Mouse (Mus musculus): ENCODE results near the gene Slc27a3.

The Slc27a3 gene

DNA sequence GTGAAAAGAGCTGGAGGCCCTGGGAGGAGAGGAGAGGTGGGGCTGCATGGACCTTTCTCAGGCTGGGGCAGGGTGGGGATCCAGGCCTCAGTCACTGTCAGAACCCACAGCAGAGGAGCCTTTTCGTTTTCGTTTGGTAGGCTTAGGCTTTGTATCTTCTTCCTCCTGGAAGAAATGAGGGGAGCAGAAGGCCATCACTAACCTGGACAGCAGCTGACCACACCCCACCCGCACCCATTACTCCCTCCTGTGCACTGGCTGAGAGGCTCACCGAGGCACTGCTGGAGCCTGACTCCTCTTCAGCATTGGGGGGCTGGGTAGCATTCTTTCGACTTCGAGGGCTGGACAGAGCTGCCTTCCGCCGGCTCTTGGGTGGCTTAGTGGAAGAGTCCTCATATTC is 2.2 kb upstream of the Slc27a3 start:
- DNase-seq (ENCODE audit: low spot score in 2 of 2) = no peak

DNA sequence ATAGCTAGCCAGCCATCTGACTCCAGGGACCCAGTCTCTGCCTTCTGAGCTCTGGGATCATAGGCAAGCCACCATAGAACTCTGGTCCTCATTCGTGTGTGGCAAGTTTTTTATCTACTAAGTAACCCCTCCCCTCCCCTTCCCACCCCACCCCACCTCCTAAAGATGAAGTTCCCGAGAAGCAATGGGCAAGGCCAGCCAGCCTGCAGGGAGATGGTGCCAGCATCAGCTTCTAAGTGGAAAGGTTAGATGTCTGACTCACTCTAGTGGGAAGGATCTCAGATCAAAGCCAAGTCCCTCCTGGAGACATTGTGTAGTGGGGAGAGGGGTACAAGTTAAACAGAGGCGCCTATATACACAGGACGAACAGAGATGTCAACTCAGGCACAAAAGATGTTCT is 1.3 kb upstream of the Slc27a3 start:
- no peak for DNase-seq (ENCODE audit: low spot score in 2 of 2)

DNA sequence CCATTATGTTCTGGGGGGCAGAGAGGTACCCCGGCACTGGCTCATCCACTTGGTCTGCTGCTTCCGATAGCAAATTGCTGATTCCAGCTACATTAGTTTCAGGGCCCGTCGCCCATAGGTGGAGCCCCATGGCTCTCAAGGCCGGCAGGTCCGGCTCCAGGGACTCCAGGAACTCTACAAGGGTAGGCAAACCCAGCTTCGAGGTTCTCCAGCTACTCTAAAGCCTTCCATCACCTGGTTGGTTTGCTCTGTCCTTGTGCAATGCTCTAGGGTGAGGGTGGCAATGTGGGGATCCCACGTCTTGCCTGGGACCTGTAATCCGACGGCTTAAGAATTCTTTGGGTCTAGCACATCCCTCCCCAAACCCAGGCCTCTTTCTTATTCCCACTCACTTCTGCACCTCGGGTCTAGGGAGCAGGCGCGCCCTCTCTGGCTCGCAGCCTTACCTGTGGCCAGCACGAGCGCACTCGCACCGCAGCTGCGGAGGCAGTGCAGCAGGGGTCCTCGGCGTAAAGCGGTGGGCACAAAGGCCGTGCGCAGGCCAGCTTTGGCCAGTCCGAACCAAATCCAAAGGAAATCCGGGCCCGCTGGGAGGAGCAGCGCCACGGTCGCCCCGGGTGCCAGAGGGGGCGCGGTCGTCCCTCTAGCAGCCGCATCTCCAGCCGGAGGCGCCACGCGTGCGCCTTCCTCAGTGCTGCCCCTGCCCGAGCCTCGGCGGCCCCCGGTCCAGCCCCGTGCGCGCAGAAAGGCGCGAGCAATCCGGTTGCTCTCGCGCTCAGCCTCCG is 820 bp downstream of the Slc27a3 start:
- peak in 1 of 2 experiments; percentile 33 for DNase-seq (ENCODE audit: low spot score in 2 of 2)

DNA sequence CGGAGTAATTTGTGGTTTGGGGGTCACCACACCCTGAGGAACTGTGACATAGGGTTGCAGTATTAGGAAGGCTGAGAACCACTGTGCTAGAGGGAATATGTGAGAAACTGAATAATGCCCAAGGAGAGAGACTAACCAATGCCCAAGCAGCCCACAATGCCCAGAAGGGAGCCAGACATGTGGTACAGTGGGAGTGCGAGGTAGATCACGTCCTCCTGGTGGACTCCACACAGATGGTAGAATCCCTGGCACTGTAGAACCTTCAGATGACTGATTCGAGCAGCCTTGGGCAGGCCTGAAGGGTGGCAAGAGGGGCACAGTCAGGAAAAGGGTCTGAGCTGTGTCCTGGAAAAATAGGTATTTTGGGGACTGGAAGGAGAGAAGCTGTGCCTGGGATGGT is 1.5 kb downstream of the Slc27a3 start:
- no peak for DNase-seq (ENCODE audit: low spot score in 2 of 2)

DNA sequence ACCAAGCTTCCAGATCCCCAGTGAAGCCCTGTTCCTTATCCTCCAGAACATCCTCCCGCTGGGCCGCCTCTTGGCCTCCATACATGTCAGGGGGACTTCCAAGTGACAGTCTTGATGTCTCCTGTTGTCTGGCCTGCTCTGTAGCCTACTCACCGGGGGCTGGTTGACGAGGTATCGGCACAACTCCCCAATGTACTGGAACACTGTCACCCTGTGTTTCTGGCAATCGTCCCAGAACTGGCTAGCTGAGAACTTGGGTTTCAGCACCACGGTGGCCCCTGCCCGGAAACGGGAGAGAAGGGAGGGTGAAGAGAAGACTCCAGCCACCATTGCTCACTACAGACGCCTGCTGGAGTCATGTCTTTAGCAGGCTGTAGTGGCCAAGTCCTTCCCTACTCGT is 2.3 kb downstream of the Slc27a3 start:
- DNase-seq (ENCODE audit: low spot score in 2 of 2) = no peak

DNA sequence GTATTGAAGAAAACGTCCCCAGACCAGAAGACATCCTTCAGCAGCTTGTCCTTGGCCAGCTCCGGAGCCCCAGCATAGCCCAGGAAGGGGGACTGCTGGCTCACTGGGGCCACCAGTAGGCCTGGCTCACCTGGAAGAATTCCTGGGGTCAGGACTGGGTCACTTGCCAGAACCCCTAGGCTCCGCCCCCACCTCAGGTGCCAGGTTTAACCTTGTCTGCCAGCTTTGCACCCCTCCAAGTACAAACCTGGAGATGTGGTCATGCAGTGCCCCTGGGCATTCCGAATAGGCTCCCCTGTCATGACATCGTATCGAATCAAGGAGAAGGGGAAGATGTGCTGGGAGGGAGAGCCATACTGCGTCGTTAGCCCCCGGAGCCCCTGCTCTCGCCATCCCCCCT is 2.9 kb downstream of the Slc27a3 start:
- DNase-seq (ENCODE audit: low spot score in 2 of 2) = no peak

DNA sequence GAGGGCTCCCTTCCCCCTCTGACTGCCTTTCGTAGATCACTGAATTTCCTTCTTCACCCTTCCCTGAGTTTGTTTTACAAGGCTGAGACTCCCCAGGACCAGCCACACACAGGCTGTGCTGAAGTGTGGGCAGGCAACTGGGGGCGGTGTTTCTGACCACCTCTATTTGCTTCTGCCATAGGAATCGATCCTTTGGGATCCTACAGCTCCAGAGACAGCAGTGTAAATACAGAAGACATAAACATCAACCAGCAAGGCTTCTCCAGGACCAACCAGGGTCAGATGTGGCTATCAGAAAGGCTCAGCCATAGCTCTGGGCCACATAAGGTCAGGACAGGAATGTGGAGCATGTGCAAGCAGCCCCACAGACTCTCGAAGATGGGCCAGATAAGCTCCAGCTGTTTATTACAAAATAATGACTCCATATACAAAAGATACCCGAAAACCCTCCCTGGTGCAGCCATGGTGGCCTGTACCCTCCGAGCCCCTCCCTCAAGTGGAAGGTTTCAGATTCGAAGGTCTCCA is 4.8 kb downstream of the Slc27a3 start:
- DNase-seq (ENCODE audit: low spot score in 2 of 2) = no peak

DNA sequence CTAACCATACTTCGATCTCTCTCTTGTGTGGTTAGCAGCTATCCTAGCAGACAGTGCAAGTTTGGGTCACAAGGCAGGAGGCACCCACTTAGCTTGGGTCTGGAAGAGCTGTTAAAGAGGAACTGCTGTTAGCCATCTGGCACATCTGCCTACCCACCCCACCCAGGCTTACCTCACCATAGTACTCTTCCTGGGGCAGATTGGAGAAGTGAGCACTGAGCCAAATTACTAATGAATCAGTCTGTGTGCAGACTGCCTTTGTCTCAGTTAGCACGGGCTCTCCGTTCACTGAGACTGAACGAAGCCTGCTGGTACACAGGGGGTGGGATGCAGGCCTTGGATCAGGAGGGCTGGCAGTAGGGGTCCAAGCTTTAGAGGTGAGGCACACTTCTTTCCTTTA is 6.0 kb downstream of the Slc27a3 start:
- no peak for DNase-seq (ENCODE audit: low spot score in 2 of 2)

DNA sequence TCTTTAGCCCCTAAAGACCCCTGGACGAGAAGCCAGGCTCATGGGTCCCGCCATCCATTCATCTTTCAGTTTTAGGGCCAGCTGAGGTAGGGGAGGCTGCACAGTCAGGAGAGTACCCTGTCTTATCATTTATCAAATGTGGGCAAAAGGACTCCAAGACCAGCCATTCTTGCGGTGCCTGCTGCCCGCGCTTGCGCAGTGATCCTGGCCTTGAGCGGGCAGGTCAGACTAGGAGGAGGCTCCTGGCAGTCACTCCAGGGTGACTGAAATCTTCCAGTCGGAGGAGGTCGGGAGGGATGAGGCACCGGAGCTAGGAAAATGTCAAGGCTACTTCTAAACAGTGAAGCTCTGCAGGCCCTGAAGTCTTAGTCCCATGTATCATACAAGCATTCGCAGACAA is 8.0 kb downstream of the Slc27a3 start:
- no peak for DNase-seq (ENCODE audit: low spot score in 2 of 2)

DNA sequence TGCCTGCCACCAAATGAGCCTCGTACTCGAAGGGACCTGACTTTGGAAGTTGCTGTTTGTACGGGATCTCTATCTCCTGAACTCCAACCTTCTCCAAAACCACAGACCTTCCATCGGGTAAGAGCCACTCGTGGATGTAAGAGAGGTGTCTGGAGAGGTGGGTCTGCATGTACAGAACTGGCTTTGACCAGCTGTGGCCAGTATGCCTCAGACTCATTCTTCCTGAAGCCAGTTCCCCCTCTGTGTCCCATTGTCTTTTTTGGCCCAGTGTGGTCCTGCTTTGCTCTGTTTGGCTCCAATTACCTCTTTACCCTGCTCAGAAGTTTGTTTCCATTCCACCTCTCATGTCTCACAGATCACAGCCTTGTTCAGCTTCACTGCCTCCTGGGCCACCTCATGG is 11.2 kb downstream of the Slc27a3 start:
- no peak for DNase-seq (ENCODE audit: low spot score in 2 of 2)

DNA sequence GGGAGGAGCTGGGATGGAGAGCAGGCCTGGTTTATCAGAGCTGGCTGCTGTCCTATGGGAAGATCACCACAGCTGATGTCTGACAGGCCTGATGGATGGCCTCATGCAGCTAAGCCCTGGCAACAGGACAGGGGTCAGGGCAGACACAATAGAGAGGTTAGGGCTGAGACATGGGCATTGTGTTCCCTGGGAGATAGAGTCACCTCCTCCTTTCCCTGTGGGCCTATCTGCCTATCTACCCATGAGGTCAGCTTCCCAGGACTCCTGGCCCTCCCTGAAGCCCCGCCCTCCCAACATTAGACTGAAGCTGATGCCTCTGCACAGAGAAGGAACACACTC is 13.5 kb downstream of the Slc27a3 start:
- DNase-seq (ENCODE audit: low spot score in 2 of 2) = no peak

DNA sequence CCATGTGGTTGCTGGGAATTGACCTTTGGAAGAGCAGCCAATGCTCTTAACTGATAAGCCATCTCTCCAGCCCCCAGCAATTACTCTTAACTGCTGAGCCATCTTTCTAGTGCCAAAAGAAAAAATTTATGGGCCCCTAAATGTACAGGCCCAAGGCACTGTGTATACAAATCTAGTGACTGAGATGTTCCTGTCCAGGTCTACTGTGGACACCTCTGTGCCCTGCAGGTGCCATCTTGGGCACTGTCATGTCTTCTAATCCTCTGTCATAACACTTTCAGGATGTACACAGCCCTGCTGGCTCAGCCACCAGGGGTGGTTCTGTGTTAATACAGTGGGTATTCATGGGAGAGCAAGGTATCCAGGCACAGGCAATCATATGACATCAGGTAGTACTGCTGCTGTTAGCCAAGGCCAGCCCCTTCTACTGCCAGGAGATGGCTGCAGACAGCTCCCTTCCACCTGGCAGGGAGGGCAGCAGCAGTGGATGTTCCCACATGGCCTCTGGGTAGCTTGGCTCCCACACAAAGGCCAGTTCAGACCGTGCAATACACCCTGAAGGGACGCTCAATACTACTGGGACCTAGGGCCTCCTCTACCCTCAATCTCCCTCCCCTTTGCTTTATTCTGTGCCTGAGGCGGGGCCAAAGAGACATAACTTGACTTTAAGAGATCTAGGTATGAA is 14.0 kb downstream of the Slc27a3 start:
- no peak for DNase-seq (ENCODE audit: low spot score in 2 of 2)

DNA sequence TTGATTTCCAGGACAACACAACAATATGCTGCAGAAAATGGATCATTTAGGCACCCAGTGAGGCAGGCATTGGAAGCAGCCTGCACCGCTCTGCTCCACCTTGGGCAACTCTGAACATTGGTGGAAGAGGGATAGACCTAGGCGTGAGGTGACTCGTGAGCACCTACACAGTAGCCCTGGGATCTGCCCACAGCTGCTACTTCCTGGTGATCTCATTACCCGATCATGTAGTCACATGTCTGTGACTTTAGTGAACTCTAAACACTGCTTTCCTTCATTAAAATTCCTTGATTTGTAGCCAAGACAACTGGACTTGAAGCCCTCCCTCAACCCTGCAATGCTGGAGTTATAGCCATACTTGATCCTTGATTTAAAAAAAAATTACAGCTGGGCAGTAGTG is 15.4 kb downstream of the Slc27a3 start:
- DNase-seq (ENCODE audit: low spot score in 2 of 2) = no peak

DNA sequence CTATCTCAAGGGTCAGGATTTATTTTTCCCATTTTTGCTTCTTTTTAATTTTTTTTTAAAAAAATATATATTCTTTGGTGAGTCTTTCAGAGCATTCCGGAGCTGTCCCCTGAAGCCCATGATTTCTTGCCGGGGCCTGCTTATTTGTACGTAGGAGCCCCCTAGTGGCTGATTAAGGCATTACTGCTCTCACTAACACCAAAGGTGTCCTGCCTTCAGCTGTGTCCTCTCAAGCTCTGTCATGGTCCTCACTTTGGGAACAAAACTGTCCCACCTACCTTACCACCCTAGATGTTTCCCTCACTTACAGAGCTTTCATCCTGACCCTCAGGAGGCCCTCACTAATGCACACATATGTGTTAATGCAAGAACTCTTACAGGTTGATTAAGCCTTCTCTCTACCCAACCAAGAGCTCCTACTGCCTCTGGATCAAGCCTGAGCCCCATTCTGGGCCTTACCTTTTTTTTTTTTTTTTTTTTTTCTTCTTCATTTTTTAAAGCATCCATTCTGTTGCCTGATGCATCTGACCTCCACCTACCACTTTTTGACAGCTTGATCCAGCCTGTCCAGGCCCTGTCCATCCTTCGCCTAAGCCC is 16.2 kb downstream of the Slc27a3 start:
- DNase-seq (ENCODE audit: low spot score in 2 of 2) = peak; percentile 58 to 75

DNA sequence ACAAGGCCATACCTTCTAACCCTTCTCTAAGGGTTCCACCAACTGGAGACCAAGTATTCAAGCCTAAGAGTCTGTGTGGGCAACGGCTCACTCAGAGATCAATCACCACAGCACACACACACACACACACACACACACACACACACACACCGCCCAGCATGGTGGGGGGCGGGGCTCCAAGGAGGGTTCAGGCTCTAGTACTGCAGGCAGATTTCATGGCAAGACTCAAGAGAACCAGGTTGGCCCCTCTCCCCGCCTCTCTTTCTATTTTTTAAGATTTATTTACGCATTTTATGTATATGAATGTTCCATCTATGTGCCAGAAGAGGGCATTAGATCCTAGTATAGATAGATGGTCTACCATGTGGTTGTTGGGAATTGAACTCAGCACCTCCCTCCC is 16.9 kb downstream of the Slc27a3 start:
- DNase-seq (ENCODE audit: low spot score in 2 of 2) = no peak

DNA sequence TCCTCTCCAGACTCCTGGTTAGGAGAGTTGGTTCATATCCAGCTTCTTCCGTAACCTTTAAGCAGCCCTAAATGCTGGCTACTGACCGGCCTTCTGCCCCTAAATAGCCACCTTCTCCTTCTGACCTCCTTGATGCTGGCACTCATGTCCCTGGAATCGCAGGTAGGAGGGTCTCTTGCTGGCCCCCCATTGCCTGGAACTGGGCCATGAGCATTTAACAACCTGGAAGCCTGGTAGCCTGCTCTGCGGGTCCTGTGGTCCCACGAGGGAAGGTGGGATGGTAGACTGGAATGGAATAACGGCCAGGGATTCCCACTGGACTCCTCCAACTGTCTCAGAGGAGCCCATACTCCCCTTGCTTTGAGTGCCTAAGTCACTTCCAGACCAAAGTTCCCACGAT is 17.9 kb downstream of the Slc27a3 start:
- DNase-seq (ENCODE audit: low spot score in 2 of 2) = no peak

DNA sequence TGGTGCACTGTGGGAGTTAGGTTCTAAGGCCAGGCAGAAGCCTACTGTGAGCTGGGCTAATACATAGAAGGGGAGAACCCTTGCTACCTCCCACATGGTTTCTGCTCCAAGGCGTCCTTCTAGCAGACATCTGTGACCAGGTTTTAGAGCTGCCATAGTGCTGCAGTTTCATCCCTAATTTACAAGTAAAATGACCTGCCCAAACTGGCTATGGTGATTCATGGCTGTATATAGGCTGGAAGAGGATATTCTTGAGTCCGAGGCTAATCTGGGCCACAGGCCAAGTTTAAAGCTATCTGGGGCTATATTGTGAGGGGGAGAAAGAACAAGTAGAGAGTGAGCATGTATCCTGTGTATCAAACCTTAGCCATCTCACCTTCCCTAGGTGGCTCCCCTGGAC is 20.7 kb downstream of the Slc27a3 start:
- no peak for DNase-seq (ENCODE audit: low spot score in 2 of 2)

DNA sequence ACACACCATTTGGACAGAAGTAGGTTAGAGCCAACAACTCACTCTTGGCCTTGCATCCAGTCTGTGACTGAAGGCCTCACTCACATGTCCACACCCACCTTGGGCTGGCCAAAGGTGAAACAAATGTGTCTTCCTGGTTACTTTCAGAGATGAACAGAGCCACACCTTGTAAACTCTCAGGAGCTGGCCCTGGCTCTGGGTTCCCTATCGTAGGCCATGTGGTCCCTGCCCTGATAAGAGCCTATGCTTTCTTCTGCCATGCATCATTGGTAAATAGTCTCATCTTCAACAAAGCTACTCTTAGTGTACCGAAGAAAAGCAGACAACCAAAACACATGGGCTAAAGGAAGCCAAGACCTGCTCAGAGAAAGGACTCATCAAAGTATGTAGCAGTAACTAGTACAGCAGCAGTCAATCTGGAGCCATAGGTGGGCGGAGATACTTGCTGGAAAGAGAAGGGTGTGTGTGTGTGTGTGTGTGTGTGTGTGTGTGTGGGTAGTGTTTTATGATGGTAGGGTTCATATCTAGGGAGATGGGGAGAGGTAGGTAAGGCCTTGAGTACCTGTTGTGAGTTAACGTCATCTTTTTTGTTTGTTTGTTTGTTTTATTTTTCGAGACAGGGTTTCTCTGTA is 22.6 kb downstream of the Slc27a3 start:
- no peak for DNase-seq (ENCODE audit: low spot score in 2 of 2)

DNA sequence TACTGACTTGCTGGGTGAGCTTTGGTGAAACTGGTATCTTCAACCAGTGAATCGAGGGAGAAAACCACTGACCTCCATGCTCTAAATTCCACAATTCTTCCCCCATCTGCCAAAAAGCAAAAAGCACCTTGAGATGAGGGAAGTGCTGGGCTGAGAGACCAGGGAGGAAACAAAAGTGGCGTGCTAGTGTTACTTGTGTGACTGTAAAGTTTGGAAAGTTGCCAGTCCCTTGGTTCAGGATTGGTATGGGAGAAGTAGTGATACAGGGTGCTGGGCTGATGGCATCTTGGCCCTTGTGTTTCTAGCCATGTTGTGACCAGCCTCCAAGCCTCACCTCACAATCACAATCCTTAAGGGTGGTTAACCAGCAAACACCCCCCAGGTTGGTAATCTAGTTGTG is 27.4 kb downstream of the Slc27a3 start:
- DNase-seq (ENCODE audit: low spot score in 2 of 2) = no peak

DNA sequence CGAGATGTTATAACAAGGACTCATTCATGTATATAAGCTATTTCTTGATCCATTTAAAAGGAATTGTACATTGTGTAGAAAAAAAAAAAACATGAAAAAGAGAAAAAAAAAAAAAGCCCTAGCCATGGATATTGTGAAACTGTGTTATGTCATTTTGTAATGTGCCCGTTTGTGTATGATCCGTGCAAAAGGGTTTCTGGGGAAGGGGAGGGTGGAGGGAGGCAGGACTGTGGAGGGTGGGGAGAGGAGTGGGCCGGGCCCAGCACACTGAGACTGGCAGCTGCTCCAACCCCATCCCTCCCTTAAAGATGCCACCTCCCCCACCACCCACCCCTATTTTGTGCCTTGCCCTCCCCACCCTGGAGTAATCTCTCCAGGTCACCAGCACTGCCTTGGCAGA is 28.3 kb downstream of the Slc27a3 start:
- no peak for DNase-seq (ENCODE audit: low spot score in 2 of 2)

DNA sequence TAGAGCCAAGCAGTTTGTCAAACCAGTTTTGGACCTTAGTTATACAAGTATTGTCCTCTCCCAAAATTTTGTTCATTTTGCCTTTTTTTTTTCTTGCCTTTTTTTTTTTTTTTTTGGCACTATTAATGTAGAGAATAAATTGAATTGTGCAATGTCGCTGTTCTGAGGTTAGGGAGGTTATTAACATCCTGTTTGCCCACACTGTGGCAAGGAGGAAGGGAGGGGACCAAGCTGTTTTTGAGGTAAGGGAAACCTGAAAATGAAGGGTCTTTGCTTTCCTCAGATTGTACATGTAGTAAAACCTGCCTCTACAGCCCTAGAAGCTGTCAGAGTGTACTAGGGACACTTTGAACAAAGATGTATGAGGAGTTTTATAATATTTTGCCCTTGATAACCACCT is 30.5 kb downstream of the Slc27a3 start:
- DNase-seq (ENCODE audit: low spot score in 2 of 2) = no peak

DNA sequence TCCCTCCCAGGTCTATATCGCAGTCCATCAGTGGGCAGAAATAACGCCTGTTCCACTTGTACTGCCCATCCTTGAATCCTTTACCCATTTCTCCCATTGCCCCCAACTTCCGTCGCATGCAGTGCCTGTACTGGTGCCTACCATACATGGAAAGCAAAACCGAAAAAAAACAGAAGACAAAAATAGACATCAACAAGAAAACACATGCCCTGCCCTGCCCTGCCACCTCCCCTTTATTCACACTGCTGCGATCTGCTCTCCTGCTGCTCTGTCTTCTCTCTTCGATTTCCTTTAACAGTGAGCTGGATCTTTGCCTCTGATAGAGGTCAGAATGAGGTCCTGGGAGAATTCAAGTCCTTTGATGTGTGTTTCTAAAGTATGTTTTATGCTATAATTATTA is 31.8 kb downstream of the Slc27a3 start:
- no peak for DNase-seq (ENCODE audit: low spot score in 2 of 2)

DNA sequence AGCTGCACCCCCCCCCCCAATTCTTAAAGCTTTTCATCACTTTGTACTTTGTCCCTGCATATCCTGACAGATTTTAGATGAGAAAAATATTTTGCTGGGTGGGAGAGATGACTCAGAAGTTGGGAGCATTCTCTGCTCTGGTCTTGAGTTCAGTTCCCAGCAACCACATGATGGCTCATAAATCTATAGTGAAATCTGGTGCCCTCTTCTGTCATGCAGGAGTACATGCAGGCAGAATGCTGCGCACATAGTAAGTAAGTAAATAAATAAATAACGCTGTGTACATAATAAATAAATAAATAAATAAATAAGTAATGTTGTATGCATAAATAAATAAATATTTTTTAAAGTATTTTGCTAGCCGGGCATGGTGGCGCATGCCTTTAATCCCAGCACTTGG is 41.9 kb downstream of the Slc27a3 start:
- no peak for DNase-seq (ENCODE audit: low spot score in 2 of 2)

Data from urinary bladder, postnatal 36 days (tissue).